Mouse (Mus musculus): Measurements from ENCODE around the gene Gpsm2.
"Not testable (repeated sequence)": the region's sequence is repeated elsewhere in the genome, so short reads cannot be mapped to it uniquely, and the experiment has no call there.

Gene Gpsm2

DNA sequence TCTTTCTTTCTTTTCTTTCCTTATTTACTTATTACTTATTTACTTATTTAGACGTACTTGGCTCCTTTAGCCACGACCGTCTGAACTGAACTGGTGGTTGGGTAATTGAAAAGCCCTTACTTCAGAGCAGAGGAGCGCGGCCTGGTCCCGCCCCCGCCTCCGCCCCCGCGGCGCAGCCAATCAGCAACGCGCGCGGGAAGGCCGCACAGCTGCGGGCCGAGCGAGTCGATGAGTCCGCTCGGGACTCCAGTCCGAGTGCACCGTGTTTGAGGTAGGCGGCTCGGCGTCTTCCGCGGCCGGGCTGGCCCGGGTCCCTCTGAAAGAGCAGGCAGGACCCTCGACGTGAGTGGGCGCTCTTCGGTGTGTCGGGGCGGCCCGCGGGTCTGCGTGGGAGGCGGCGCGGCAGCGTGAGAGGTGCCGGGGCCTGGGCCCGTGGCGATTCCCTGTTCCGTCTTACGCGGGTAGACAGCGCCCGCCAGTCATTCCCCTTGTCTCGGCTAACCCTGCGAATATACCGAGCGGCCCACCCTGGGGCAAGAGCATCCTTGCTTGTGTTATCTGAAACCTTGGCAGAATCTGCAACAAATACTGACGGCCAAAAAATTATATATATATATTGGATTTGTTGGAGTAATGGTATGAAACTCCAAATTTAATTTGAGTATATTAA lies 68.3 kb downstream of the Gpsm2 start, which contains the start of gene Clcc1:
Gene Clcc1, plus strand, starts transcription at position 204 of the 670 bp plus-strand sequence.
- DNase-seq = peak; percentile 98

DNA sequence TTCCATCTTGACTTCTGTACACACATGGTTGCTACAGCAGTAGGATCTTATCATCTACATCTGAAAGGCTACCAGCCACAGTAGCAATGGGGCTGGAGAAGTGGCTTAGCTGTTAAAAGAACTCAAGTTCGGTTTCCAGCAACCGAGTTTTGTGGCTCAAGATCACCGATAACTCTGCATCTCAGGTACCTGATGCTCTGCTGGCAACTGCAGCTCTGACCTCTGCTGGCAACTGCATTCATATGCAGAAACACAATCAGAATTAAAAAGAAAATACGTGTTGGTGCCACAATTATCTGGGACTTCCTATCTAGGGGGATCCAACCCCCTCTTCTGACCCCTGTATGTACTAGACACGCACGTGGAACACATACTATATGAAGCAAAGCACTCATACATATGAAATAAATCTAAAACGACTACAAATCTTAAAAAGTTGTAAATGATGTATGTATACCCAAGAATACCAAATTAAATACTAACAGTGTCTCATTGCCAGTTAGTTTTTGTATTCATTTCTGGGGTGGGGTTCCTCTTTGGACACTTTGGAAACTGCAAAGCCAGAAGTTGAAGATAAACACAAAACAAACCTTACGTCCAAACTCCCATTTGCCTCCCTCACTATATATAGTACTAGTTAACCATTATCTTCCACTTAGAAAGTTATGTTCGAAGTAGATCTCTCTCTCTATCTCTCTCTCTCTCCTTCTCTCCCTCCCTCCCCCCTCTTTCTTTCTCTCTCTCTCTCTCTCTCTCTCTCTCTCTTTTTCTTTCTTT lies 69.1 kb downstream of the Gpsm2 start:
- DNase-seq = no peak

DNA sequence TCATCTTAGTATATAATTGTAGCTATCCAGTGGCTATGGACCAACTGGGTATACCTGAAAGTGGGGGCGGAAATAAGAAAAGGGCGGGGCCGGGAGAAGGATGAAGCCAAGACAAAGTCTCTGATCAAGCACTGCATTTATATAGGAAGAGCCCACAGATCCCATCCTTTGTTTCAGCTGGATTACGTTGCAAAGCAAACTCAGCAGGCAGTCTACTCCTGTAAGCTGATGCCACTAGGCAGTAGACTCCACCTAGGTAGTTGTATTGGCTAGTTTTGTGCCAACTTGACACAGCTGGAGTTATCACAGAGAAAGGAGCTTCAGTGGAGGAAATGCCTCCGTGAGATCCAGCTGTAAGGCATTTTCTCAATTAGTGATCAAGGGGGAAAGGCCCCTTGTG lies 74.4 kb downstream of the Gpsm2 start:
- not testable (repeated sequence) for DNase-seq

DNA sequence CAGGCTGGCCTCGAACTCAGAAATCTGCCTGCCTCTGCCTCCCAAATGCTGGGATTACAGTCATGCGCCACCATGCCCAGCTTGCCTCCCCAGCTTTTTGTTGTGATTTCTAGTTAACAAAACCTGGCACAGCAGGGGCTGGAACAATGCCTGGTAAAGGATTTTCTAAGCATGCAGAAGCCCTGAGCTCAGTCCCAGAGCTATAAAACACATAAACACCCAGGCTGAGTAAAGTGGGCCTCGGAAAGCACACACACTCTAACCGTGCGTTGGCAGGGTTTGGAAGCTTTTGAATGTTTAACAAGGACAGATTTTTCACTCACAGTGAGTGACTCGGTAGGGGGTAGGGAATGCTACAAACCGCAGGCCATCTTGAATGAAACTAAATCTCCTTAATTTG lies 76.1 kb downstream of the Gpsm2 start:
- no peak for DNase-seq

DNA sequence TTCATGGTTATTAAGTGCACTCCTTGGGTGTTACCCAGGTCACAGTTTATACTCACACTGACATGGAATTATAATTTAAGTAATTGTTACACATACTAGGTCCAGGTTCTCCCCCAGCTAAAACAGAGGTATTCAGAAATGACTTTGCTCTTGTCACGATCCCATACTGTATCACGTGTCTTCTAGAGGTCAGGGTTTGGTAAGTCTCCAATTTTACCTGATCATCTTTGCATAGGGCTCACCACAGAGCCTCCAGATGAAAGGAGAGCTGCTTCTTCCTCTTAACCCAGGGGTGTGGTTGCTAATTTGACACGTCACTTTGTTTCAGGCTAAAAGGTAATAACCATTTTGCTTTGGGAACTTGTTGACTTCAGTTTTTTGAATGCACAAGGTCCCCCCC lies 77.3 kb downstream of the Gpsm2 start:
- no peak for DNase-seq

DNA sequence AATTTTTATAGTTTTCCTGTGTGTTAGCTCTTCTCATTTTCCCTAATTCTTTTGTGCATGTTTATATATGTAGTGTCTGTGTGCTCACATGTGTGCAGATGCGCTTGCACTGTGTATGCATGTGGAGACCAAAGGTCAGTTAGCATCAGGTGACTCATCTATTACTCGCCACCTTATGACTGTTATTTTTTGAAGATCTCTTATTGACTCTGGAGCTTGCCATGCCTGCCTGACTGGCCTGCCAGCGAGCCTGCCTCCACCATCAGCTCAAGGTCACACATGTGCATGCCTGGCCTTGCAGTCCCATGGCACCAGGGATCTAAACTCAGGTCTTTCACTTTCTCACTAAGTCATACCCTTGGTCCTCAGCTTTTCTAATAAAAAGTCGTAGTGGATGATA lies 81.1 kb downstream of the Gpsm2 start:
- DNase-seq = no peak

DNA sequence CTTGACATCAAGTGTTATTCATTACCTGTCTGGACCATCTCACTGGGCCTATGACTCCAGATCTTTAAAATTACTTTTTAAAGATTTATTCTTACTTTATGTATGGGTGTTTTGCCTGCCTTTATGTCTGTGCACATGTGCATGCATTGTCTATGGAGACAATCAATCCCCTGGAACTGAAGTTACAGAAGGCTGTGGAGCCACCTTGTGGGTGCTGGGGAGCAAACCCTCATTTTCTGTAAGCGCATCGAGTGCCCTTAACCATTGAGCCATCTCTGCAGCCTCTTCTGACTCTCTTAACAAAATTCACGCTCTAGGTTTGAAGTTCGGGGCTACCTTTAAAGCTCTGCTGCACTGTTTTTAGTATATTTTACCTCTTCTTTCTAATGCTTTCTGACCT lies 82.7 kb downstream of the Gpsm2 start:
- no peak for DNase-seq

DNA sequence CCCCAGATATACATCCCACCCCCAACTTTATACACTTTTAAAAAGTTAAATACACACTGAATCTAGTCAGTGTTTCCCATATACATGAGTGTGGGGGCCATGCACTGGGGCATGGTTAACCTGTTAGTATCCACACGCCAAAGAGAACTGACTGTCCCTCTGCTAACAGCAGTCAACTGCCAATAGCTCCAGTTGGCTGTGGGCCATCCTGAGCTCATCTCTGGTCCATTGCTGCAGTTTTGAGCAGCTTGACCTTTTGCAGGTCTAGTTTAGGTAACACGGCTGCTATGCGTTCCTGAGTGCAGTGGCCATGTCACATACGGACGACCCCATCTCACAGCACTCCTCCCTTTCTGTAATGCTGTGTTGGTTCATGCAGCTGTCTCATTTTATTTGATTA lies 87.3 kb downstream of the Gpsm2 start:
- no peak for DNase-seq

Data from lung, postnatal 4 days (tissue).